Mouse (Mus musculus): ENCODE measurements around the gene Prickle4. TPM values are rescaled to one million over a fixed set of nuclear protein-coding genes. Genes with fewer than 3 reads are reported as not detected.

The Prickle4 gene
- polyA plus RNA-seq, 1 experiment from 2014 or later: 0.51 TPM

- Histone ChIP-seq H3K27me3 (ENCODE audit: control insufficient read depth, insufficient read depth, low read length) (no peaks in the 10 kb centered on the region), H3K36me3 (ENCODE audit: control insufficient read depth, insufficient read depth, low read length) (peaks cover 7% of the 10 kb centered on the region; the same call in 1 of the 2 replicates), H3K4me1 (replicated peaks; ENCODE audit: control insufficient read depth, insufficient read depth) (no peaks in the 10 kb centered on the region), H3K9ac (ENCODE audit: low read length) (no peak overlapping the region), H3K4me3 (ENCODE audit: low read depth, low read length) (no peak overlapping the region), H3K9me3 (ENCODE audit: control insufficient read depth, low read length) (no peaks in the 10 kb centered on the region), H3K4me2 (replicated peaks; ENCODE audit: low read depth) (no peak overlapping the region), H3K27ac (replicated peaks) (no peak overlapping the region)
- no peak for TF ChIP-seq EP300 (optimal IDR thresholded peaks at IDR 0.05)
- no peak for TF ChIP-seq CTCF (IDR thresholded peaks at IDR 0.05; ENCODE audit: low read depth)
- DNase-seq (ENCODE audit: low spot score) (no peak), ATAC-seq (ENCODE audit: low FRiP score, low TSS enrichment) (no peak)
- WGBS: 82% methylated on average over 9 of the region's 9 CpGs
Measured at GRCm38 (mm10) chr17:47701793-47702192, 7.3 kb upstream of the Prickle4 start.

- TF ChIP-seq EP300 (optimal IDR thresholded peaks at IDR 0.05) (no peak), CTCF (IDR thresholded peaks at IDR 0.05; ENCODE audit: low read depth) (no peak)
- H3K36me3 ChIP-seq (ENCODE audit: control insufficient read depth, insufficient read depth, low read length): peaks cover 7% of the 10 kb centered on the region; the same call in 1 of the 2 replicates
- WGBS: 65% methylated on average over 2 of the region's 2 CpGs
- no peaks in the 10 kb centered on the region for H3K9me3 ChIP-seq (ENCODE audit: control insufficient read depth, low read length)
- no peak overlapping the region for H3K27ac ChIP-seq (replicated peaks)
- H3K4me1 ChIP-seq (replicated peaks; ENCODE audit: control insufficient read depth, insufficient read depth): no peaks in the 10 kb centered on the region
- ATAC-seq (ENCODE audit: low FRiP score, low TSS enrichment): no peak
- no peak overlapping the region for H3K4me3 ChIP-seq (ENCODE audit: low read depth, low read length)
- DNase-seq (ENCODE audit: low spot score): no peak
- no peak overlapping the region for H3K9ac ChIP-seq (ENCODE audit: low read length)
- no peaks in the 10 kb centered on the region for H3K27me3 ChIP-seq (ENCODE audit: control insufficient read depth, insufficient read depth, low read length)
- no peak overlapping the region for H3K4me2 ChIP-seq (replicated peaks; ENCODE audit: low read depth)
Measured at GRCm38 (mm10) chr17:47699055-47699454, 4.5 kb upstream of the Prickle4 start.

GRCm38 (mm10) chr17:47698156-47698555 is 3.6 kb upstream of the Prickle4 start:
- H3K4me1 ChIP-seq (replicated peaks; ENCODE audit: control insufficient read depth, insufficient read depth): no peaks in the 10 kb centered on the region
- WGBS: 84% methylated on average over 10 of the region's 10 CpGs
- H3K27me3 ChIP-seq (ENCODE audit: control insufficient read depth, insufficient read depth, low read length): no peaks in the 10 kb centered on the region
- no peak overlapping the region for H3K4me2 ChIP-seq (replicated peaks; ENCODE audit: low read depth)
- no peaks in the 10 kb centered on the region for H3K9me3 ChIP-seq (ENCODE audit: control insufficient read depth, low read length)
- ATAC-seq (ENCODE audit: low FRiP score, low TSS enrichment): no peak
- H3K27ac ChIP-seq (replicated peaks): no peak overlapping the region
- no peak for DNase-seq (ENCODE audit: low spot score)
- no peak for TF ChIP-seq EP300 (optimal IDR thresholded peaks at IDR 0.05)
- no peak for TF ChIP-seq CTCF (IDR thresholded peaks at IDR 0.05; ENCODE audit: low read depth)
- H3K36me3 ChIP-seq (ENCODE audit: control insufficient read depth, insufficient read depth, low read length): peaks cover 7% of the 10 kb centered on the region; the same call in 1 of the 2 replicates
- no peak overlapping the region for H3K9ac ChIP-seq (ENCODE audit: low read length)
- no peak overlapping the region for H3K4me3 ChIP-seq (ENCODE audit: low read depth, low read length)

- Histone ChIP-seq H3K36me3 (ENCODE audit: control insufficient read depth, insufficient read depth, low read length) (no peaks in the 10 kb centered on the region), H3K27me3 (ENCODE audit: control insufficient read depth, insufficient read depth, low read length) (no peaks in the 10 kb centered on the region), H3K9ac (ENCODE audit: low read length) (peak overlapping the region; percentile 82), H3K9me3 (ENCODE audit: control insufficient read depth, low read length) (no peaks in the 10 kb centered on the region), H3K27ac (replicated peaks) (no peak overlapping the region), H3K4me2 (replicated peaks; ENCODE audit: low read depth) (peak overlapping the region; percentile 87), H3K4me3 (ENCODE audit: low read depth, low read length) (peak overlapping the region; percentile 77), H3K4me1 (replicated peaks; ENCODE audit: control insufficient read depth, insufficient read depth) (no peaks in the 10 kb centered on the region)
- ATAC-seq (ENCODE audit: low FRiP score, low TSS enrichment) (no peak), DNase-seq (ENCODE audit: low spot score) (no peak)
- TF ChIP-seq EP300 (optimal IDR thresholded peaks at IDR 0.05) (no peak), CTCF (IDR thresholded peaks at IDR 0.05; ENCODE audit: low read depth) (no peak)
- 1% methylated on average over 20 of the region's 23 CpGs for WGBS
Measured at GRCm38 (mm10) chr17:47695337-47695710, 788 bp upstream of the Prickle4 start.

GRCm38 (mm10) chr17:47694442-47694502 is 264 bp downstream of the Prickle4 start, which contains the start of gene Gm21981:
Gm21981 (minus strand) TSS chr17:47694455.
- Histone ChIP-seq H3K27ac (replicated peaks) (no peak within 1 kb of the TSS), H3K4me2 (replicated peaks; ENCODE audit: low read depth) (peak within 1 kb of the TSS; percentile 87), H3K9ac (ENCODE audit: low read length) (peak within 1 kb of the TSS; percentile 82), H3K4me1 (replicated peaks; ENCODE audit: control insufficient read depth, insufficient read depth) (no peaks in the 10 kb centered on the region), H3K36me3 (ENCODE audit: control insufficient read depth, insufficient read depth, low read length) (no peaks in the 10 kb centered on the region), H3K9me3 (ENCODE audit: control insufficient read depth, low read length) (no peaks in the 10 kb centered on the region), H3K27me3 (ENCODE audit: control insufficient read depth, insufficient read depth, low read length) (no peaks in the 10 kb centered on the region), H3K4me3 (ENCODE audit: low read depth, low read length) (peak within 1 kb of the TSS; percentile 77)
- 2% methylated on average over 3 of the region's 3 CpGs for WGBS
- 0 out of 2 replicates have a peak, but pooled peaks have one; percentile 19 for TF ChIP-seq CTCF (IDR thresholded peaks at IDR 0.05; ENCODE audit: low read depth)
- TF ChIP-seq EP300 (optimal IDR thresholded peaks at IDR 0.05): no peak
- DNase-seq (ENCODE audit: low spot score) (no peak), ATAC-seq (ENCODE audit: low FRiP score, low TSS enrichment) (no peak)

- Histone ChIP-seq H3K36me3 (ENCODE audit: control insufficient read depth, insufficient read depth, low read length) (no peaks in the 10 kb centered on the region), H3K4me3 (ENCODE audit: low read depth, low read length) (peak overlapping the region; percentile 77), H3K4me2 (replicated peaks; ENCODE audit: low read depth) (peak overlapping the region; percentile 87), H3K27ac (replicated peaks) (no peak overlapping the region), H3K9ac (ENCODE audit: low read length) (peak overlapping the region; percentile 82), H3K9me3 (ENCODE audit: control insufficient read depth, low read length) (no peaks in the 10 kb centered on the region), H3K27me3 (ENCODE audit: control insufficient read depth, insufficient read depth, low read length) (no peaks in the 10 kb centered on the region), H3K4me1 (replicated peaks; ENCODE audit: control insufficient read depth, insufficient read depth) (no peaks in the 10 kb centered on the region)
- no peak for TF ChIP-seq CTCF (IDR thresholded peaks at IDR 0.05; ENCODE audit: low read depth)
- DNase-seq (ENCODE audit: low spot score): no peak
- no peak for ATAC-seq (ENCODE audit: low FRiP score, low TSS enrichment)
- WGBS: 48% methylated on average over 13 of the region's 13 CpGs
Measured at GRCm38 (mm10) chr17:47693671-47694441, 680 bp downstream of the Prickle4 start.

All from stomach, postnatal 0 days (tissue).